Mouse (Mus musculus): ENCODE measurements around the gene Opa3.

DNA sequence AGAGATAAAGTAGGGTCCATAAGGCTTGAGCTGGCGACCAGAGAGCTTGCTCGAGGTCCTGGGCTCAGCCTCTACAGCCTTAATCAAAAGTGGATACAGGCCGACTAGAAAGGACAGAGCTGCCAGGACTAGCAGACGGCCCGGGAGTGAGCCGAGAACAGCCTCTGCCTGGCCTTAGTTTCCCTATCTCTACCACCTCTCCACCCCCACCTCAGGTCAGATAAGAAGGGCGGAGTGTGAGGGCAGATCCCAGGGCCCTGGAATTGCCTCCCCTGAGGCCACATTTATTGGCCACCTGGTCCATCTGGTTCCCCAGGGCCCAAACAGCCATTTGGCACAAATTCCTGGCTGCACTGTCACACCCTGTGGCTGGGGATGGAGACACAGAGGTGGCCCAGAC is 37.0 kb downstream of the Opa3 start:
- TF ChIP-seq CTCF (IDR thresholded peaks at IDR 0.05; ENCODE audit: low read depth, low read length) (no peak), GATA1 (IDR thresholded peaks at IDR 0.05; ENCODE audit: borderline replicate concordance, low read length) (no peak), TAL1 (conservative IDR thresholded peaks at IDR 0.05; ENCODE audit: low read depth, low read length) (no peak), POLR2AphosphoS5 (IDR thresholded peaks at IDR 0.05; ENCODE audit: insufficient replicate concordance, low read depth, low read length) (no peak), GATA2 (IDR thresholded peaks at IDR 0.05; ENCODE audit: borderline replicate concordance, low read depth, low read length) (no peak)
